Mouse (Mus musculus) spleen, embryonic (tissue): ENCODE results near the gene Btbd7.

Experiments
- CTCF ChIA-PET: fragments of 350-600 bp; sonication (Branson Sonifier 250); formaldehyde crosslinking; loops from one replicate; lab custom pipeline; 2022; lab: Charles Lee

Btbd7 gene

DNA sequence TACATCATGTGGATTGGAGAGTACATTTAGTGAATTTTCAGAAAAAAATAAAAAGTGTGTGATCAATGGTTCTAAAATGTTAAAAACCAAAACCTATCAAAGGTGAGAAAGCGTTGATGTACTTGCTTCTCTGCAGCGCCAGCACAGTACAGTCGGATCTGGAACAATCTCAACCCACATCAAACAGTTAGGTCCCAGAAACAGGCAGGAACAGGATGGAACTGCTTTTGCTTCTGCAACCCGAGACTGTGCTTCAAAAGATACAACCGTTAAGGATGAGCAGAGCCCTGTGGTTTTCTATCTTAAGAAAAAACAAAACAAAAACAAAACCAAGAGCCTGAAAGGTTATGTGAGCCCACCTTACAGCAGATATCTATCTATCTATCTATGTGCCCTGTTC lies 95.4 kb downstream of the Btbd7 start:
- CTCF ChIA-PET: interaction anchor here (0.6 to 0.7 kb wide), 2 partner anchors 28 to 104 kb away, joined by 5 read pairs; no protein-coding TSS in a partner anchor

DNA sequence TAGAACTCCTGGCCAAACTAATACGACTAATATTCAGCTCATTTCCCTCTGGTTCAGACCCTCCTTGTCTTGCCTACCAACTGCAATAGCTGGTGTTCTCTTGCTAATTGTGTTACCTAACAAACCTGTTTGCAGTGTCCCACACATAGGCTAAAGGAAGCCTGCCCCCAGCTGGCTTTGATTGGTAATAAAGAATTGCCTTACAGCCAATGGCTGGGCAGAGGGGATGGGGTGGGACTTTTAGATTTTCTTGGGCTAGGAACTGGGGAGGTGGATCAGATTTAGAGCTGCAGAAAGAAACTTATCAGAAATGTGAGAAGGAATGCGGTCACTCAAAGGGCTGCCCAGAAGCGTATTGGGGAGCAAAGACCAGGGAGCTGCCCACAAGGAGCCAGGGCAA lies 98.8 kb downstream of the Btbd7 start:
- CTCF ChIA-PET: interaction anchor here (0.5 kb wide), 1 partner anchor 1970 kb away, joined by 6 read pairs; no protein-coding TSS in a partner anchor

DNA sequence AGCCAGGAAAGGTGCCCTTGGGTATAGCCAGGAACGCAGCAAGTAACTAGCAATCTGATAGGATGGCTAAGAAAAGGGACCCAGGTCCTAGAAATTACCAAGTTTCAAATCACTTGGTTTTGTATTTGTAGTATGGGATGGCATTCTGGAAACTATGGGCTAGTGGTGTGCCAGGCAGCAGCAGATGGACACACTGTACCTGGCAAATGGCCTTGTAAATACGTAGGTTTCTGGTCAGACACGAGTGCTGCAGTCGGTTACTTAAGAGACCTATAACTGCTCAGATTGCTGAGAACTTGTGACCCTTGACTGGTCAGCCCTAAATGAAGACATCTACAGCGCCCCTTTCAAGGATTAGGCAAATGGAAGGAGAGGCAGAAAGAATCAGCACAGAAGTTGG lies 100.1 kb downstream of the Btbd7 start:
- CTCF ChIA-PET: no interaction called here

DNA sequence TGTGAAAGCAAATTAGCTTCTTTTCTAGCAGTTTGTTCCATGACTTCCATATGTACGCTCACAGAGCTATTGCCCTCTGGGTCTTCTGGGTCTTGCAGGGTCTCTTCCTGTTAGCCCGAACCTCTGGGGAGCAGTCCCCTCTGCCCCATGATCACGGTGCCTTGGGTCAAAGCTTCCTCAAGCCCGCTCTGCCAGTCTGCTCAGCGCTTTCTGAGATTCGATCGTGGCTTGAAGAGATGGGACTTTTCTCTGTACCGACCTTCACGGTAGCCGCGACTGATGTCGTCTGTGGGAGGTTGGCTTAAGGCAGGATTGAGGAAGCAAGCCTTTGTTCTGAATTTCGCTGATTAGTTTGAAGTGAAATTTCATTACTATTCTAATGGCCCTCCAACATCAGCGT lies 102.2 kb downstream of the Btbd7 start:
- CTCF ChIA-PET: no interaction called here

DNA sequence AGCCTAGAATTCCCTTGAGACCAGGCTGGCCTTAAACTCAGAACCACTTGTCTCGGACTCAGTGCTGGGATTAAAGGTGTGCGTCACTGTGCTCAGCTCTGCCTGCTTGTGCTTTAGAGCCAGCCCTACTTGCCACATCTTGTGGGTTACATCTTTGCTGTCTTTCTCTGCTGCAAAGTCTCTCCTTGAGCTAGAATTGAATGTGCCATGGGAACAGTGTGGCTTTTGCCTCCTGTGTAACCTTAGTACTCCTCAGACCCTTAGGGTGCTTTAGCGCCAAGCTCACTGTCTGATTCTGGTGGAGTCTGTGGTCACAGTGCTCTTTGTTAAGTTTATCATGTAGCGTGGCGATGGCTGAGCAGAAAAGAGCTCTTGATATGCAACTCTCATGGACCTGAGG lies 105.6 kb downstream of the Btbd7 start:
- CTCF ChIA-PET: no interaction called here

DNA sequence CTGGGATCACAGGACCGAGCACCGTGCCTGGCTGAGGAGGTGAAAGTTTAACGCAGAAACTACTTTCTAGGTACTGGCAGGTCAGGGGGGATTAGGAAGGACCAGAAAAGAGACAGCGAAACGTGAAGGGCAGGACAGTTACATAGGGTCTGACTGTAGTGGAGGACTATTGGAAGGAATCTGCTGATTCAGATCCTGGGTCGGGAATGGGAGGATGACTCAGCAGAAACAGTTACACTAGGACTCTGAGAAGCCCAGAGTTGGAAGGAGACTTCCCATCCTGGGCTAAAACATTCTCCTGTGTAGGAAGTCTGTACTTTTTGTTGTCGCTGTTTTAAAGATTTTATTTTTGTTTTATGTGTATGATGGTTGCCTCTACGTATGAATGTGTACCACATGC lies 106.7 kb downstream of the Btbd7 start:
- CTCF ChIA-PET: no interaction called here

DNA sequence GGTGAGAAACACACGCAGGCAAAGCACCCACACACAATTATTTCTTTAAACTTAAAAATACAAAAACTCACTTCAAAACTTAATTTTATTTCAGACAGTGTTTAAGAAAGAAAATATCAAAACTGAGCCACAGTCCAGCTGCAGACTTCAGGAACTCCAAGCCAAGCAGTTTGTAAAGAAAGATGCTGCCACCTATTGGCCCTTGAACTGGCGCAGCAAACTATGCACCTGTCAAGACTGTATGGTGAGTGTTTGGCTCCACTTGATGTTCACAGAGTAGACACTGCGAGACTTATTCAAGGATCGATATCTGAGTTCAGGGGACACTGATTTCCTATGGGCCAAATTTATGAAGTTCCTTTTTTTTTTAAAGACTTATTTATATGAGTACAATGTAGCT lies 109.3 kb downstream of the Btbd7 start:
- CTCF ChIA-PET: no interaction called here

DNA sequence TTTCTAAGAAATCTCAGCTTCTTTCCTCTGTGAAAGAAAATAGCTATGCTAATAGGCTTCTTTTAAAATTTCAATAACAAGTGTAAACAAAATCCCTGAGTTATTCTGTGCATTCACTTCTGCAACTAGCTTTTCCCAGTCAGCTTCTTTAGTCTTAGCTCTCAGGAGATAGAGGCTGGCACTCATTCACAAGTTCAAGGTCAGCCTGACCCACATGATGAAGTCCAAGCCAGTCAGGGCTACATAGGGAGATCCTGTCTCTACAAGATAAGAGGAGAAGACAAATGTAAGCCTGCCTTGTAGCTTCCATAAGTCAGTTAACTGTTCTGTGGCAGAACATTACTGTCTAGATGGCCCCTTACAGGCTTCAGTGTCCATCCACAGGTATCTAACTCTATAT lies 114.6 kb downstream of the Btbd7 start:
- CTCF ChIA-PET: no interaction called here

DNA sequence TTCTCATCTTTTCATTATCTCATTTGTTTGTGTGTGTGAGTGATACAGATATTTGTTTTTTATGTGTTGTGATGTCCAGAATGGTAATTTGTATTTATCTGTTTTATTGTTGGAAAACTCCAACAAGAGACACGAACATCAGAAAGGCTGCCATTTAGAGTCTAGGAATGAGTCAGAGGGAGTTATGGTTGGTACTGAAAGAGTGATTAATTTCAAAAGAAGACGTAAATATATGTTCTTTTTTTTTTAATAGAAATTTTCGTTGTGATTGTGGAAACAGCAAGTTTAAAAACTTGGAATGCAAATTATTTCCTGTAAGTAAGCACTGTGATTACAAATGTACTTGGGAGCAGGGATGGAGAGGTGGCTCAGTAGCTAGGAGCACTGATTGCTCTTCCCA lies 116.6 kb downstream of the Btbd7 start:
- CTCF ChIA-PET: interaction anchor here (0.7 to 0.8 kb wide), 2 partner anchors 17 to 42 kb away, joined by 3 read pairs; no protein-coding TSS in a partner anchor

DNA sequence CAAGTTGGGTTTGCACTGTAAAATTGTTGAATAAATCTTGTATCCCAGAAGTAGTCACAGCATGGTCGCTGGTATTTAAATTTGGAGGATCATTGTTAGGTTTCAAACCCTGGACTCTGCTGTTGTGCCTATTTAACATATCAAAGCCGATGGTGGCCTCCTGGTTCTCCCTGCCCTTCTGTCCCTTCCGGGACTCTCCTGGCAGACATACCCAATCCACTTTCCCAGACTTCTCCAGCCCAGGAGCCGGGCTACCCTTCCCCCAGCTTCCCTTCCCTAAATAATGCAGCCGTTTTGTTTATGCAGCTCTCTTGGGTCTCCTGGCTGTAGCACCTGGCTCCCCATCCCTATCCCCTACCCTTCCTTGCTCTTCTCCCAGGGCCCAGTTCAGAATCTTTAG lies 119.3 kb downstream of the Btbd7 start:
- CTCF ChIA-PET: no interaction called here

DNA sequence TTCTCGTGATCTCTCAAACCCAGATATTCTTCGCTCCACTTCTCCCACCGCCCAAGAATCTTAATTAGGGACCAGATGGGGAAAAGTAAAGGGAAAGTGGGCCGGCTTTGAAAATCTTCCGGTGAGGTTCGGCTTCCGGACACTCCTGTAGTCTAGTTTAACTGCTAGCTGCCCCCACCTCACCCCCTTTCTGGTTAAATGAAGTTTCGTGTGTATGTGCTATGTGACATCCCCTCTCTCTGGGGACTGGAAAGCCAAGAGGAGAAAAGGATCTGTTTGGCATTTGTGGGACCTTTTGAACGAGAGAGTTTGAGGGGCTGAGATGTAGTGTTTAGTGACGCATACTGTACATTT lies 119.9 kb downstream of the Btbd7 start, which contains the start of gene Gm20604:
Gm20604 (minus strand) TSS at position 270 of the 354 bp plus-strand sequence.
- CTCF ChIA-PET: interaction anchor here (0.8 kb wide), 1 partner anchor 9 kb away, joined by 5 read pairs; no protein-coding TSS in a partner anchor

DNA sequence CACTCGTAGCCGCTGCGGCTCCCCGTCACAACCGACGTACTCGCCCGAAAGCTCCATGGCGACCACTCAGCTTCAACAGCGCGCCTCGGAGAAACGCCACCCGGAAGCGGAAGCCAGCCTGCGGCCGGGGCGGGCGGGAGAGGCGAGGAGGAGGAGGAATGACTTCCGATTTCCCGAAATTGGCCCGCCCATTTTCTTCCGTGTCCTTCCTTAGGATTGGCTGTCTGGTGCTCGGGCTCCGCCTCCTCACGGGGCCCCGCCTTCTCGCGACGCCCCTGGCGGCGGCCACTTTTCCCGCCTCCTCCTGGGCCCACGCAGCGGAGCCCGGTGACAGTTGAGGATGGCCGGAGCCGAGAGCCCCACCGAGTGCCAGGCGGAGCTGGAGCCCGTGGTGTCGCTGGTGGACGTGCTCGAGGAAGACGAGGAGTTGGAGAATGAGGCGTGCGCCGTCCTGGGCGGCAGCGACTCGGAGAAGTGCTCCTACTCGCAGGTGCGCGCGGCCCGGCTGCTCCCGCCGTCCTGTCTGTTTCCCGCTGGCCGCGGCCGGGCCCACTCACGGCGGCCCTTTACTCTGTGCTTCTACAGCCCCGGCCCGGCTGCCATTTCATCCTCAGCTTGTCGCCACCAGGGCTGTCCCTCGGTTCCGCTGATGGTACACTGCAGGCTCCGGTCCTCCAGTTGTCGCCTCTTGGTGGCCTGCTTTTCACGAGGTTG lies 120.4 kb downstream of the Btbd7 start, which contains the start of the genes Gm28051, Gon7 and Ubr7:
Gm28051 (minus strand) TSS at position 77 of the 714 bp plus-strand sequence.
Gon7 (minus strand) TSS at position 115 of the 714 bp plus-strand sequence.
Ubr7 (plus strand) TSS at position 279 of the 714 bp plus-strand sequence.
- CTCF ChIA-PET: interaction anchor here (0.6 to 0.8 kb wide), 2 partner anchors 9 to 33 kb away, joined by 5 to 9 read pairs; no protein-coding TSS in a partner anchor

DNA sequence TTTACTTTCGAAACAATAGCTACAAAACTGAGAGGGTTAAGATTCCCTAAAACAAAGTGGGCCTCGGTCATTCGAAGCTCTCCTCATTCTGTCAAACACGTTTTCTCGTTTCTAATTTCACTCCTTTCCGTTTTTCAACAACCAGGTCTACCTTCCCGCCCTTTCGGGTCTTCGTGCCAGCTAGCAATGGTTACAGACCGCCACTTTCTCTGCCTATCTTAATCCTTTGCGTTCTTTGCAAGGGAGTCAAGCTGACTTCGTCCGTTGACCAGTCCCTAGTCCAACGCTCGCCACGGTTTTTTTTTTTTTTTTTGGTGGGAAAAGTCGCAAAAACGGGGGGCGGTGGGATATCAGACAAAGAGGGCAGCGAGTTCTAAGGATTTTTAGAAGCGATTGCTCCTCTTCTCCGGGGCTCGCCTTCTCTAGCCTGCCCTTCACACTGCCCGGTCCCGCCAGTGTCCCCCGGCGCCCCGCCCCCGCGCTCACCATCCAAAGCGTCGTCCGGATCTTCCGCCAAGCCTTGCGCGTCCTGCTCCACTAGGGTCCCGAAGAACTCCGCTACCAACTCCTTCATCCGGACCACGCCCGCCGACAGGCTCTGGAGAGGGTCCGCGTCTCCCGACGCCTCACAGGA lies 121.1 kb downstream of the Btbd7 start:
- CTCF ChIA-PET: interaction anchor here (0.6 to 0.7 kb wide), 2 partner anchors 17 to 33 kb away, joined by 6 to 9 read pairs; no protein-coding TSS in a partner anchor

DNA sequence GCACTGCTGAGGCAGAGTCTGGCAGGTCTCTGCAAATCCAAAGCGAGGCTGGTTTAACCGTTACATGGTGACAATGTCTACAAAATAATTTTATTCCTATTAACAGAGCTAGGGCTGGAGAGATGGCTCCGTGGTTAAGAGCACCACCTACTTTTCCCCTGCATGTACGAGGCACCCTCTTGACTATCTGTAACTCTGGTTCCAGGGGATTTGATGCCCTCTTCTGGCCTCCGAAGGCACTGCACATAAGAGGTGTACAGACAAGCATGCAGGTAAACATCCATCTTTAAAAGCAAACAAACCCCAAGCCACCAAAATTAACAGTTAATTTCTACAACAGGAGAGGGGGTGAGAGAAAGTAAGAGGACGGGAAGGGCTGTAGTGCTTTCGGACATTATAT lies 122.0 kb downstream of the Btbd7 start:
- CTCF ChIA-PET: no interaction called here

DNA sequence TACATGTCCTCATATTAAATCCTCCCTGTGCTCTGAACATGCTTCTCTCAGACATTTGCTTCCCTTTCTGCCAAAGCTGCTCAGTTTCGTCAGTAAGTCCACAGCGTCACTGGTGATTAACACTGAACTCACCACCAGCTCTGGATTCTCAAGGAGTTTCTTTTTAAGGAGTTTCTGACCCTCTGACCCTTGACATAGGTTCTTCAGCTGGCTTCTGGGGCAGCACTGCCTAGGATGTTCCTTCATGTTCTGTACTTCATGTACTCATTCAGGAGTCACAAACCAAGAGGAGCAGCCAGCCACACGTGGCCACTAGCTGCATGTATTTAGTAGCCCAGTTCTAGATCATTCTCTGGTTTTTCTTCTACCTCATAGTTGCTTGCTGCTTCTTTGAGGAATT lies 130.0 kb downstream of the Btbd7 start:
- CTCF ChIA-PET: interaction anchor here (0.7 kb wide), 1 partner anchor 11 kb away, joined by 5 read pairs; no protein-coding TSS in a partner anchor

DNA sequence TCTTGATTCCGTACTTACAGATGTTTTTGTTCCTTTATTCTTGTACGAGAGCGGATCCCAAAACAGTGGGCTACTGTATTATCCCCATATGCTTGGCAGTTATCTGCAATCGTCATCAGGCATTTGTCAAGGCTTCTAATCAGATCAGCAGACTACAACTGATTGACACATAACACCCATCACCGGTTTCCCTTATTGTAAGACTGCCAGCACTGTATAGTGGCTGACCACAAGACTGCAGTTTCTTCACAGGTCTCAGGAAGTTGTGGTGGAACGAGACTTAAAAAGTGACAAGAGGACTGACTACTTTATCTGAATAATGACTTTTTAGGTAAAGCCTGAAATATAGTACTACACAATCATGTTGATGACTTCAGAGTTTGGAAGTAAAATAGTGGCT lies 133.4 kb downstream of the Btbd7 start:
- CTCF ChIA-PET: interaction anchor here (0.8 kb wide), 1 partner anchor 17 kb away, joined by 3 read pairs; no protein-coding TSS in a partner anchor

DNA sequence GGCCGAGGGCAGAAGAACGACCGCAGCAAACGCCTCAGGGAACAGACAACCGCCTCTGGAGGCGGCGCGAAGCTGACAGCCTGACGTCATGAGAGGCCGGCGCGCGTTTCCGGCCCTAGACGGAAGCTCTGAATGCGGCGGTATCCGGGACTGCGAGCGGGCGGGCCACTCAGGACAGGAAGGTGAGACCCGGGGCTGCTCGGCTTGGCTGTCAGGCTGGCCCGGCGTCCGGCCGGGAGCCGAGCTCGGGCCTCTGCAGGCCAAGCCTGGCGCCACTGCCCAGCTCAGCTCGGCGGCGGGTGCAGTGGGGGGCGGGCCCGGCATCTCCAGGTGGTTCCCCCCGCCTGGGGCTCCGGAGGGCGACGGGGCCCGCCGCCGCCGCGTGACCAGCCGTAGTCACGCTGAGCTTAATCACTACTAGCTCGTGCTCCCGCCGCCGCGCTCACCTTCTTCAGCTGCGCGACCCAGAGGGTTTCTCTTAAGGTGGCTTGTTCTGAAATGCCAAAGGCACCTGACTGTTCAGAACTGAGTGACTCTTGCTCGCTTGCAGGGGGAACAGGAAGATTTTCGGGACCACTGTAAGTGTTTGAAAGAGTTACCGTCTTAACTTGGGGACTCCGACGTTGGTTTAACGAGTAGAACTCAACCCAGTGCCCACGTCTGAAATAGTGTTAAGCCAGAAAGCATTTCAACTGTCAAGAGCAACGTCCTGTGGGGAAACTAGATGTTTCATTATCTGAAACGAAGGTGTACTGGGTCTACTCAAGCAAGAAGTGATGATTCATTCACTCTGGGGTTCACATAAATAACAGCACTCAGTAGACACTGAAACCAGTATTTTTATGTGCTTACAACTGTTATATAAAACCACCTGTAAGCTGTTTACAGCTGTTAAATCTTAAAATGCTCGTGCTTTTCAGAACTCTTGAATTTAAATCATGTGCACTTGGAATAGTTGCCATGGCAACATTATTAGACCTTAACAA lies 134.4 kb downstream of the Btbd7 start, which contains the start of the genes Moap1 and Tmem251:
Moap1 (minus strand) TSS at position 73 of the 986 bp plus-strand sequence.
Tmem251 (plus strand) TSS at position 174 of the 986 bp plus-strand sequence.
- CTCF ChIA-PET: interaction anchor here (0.8 kb wide), 1 partner anchor 17 kb away, joined by 3 read pairs; no protein-coding TSS in a partner anchor

DNA sequence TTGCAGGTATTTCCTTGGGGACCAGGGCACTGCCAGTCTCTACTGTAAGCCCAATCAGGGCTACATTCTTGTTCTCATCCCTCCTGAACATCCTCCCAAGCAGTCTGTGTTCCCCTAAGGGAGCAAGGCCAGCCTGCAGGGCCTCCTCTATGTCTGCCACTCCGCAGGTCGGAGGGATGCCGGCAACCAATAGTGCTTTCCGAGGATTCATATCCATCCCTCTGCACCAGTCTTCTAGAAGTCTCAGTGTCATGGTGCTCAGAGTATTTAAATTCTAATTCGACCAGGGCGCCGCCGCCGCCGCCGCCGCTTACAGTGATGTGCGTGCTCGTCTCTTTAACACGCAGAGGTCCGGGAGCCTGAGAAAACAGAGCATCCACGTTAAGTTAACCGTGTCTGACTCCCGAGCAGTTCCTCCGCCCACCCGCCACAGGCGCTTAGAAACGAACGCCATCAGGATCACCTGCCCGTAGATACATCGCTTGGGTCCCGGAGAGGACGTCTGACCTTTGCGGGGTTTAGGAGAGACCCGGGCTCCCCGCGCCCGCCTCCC lies 135.2 kb downstream of the Btbd7 start:
- CTCF ChIA-PET: no interaction called here

DNA sequence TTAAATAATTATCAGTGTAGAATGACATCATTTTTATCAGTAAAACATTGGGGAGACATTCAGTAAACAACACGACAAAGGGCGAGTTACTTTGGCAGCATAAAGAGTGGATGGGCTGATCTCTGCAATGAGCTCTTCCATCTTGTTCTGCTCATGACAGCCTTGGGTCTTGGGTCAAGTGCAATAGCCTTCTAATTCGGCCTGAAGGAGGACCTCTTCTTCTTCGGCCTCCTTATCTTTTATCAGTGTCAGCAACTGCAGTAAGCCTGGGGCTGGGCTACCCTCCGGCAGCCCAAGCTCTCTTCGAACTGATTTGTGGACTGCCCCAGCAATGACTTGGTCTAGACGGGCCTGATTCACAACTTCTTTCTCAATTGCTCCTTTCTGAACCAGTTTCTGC lies 136.2 kb downstream of the Btbd7 start:
- CTCF ChIA-PET: interaction anchor here (0.5 kb wide), 1 partner anchor 123 kb away, joined by 4 read pairs; no protein-coding TSS in a partner anchor

DNA sequence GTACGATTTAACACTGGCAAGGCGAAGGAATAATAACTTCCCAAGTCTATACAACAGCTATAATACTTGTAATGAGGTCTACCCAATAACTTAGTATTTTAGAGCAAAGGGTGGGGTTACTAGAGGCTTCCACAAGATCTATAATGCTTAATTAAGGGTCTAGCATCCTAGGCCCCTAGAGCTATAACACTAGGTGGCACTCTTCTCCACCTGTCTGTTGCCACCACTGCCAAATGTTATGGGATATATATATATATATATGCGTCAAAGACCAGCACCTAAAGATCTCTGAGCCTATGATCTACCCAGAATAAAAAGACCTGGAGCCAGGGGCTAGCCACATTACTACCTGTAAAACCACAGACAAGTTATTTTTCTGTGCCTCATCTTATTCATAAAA lies 138.0 kb downstream of the Btbd7 start:
- CTCF ChIA-PET: interaction anchor here (0.6 to 1.1 kb wide), 6 partner anchors 10 to 758 kb away, joined by 3 to 14 read pairs (median 4); no protein-coding TSS in a partner anchor
